Mouse (Mus musculus): ENCODE data around the gene Wnt9b. TPM values are rescaled to one million over a fixed set of nuclear protein-coding genes. Genes with fewer than 3 reads are reported as not detected.
"Not testable (repeated sequence)": the region's sequence is repeated elsewhere in the genome, so short reads cannot be mapped to it uniquely, and the experiment has no call there.

Wnt9b gene
- not detected for polyA plus RNA-seq (2017; shearing (Covaris generic))

DNA sequence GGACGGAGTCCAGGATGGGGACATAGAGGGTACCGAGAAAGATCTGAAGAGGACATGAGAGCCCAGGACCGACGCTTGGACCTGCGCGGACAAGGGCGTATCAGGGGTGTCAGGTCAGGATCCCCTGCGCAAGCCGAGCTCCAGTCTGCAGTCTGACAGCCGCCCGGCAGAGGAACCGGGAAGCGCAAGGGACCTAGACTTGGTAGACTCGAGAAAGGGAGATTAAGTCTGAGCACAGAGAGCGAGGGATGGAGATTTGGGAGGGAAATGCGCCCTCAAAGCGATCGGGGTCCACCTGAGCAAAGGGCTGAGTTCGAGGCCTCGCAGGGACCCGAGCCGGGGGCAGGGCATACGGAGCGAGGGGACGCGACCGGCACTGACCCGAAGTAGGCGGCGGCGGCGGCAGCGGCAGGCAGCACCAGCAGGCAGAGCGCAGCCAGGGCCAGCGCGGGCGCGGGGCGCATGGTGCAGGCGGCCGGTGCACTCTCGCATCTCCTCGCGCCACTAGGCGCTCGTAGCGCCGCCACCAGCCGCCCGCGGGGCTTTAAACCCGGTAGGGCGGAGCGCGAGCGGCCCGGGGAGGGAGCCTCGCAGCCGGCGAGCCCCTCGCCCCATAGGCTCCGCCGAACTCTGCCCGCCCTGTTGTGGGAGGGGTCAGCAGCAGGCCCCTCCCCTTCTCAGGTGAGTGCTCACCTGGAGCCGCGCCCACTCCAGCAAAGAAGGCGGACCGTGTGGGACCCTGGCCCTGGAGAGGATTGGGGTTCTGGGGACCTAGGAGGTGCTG, at the start of gene Wnt9b:
Wnt9b (minus strand) TSS at position 516 of the 784 bp plus-strand sequence.
- ATAC-seq: no peak

DNA sequence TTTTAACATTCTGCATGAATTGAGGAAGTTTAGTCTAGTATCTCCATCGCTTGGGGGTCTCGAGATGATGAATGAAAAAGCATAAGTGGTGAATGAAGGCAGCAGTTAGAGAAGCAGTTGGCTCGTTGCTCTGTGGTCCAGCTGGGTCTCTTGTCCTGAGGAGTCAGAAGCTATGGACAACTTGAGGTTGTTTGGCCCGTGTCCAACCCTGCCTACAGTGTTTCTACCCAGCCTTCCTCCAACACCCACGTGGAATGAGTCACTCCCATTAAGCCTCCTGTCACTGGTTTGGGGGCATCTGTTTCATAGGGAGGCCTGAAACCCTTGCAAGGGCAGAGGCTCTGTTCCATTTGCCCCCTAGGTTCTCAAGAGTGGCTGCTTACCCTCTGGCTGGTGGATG, 40.3 kb upstream of the Wnt9b start:
- no peak for ATAC-seq

DNA sequence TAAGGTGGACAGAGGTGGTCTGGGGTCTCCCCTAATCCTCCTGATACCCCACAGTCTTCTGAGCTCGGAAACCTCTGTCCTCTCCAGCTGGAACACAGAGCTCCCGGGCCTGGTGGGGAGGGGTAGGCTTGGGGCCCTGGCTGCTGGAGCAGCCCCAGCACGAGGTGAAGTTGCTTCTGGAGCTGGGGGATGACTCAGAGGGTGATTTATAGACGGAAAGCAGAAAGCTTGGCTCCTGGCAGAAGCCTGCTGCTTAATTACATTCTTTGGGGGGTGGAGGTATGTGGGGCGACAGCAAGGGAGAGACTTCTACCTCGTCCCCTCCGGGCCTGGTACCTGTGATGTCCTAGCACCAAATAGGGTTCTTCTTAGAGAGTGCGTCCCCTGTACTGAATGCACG, 30.5 kb upstream of the Wnt9b start:
- ATAC-seq: no peak

DNA sequence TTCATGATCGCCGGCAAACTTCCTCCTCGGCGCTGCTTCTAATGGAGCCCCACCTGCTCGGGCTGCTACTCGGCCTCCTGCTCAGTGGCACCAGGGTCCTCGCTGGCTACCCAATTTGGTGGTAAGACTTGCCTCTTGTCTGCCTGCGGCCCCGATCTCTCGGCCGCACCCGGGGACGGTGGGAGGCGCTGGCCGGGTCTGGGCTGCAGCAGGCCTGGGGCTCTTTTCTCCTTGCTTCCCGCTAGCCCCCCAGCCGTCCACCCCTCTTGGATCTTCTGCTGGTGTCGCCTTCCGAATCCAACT, 24.6 kb upstream of the Wnt9b start:
- ATAC-seq: no peak

GRCm38 (mm10) chr11:103773387-103774227, 24.0 kb upstream of the Wnt9b start, which contains the start of gene Wnt3:
Gene Wnt3 (plus strand): TSS chr11:103774150.
- ATAC-seq: peak; percentile 61

GRCm38 (mm10) chr11:103772505-103773386, 23.1 kb upstream of the Wnt9b start:
- no peak for ATAC-seq

- peak; percentile 52 for ATAC-seq
These were observed 21.7 kb upstream of the Wnt9b start for GRCm38 (mm10) chr11:103771160-103771817.

- no peak for ATAC-seq
These were observed 16.0 kb upstream of the Wnt9b start for GRCm38 (mm10) chr11:103765556-103766011.

- ATAC-seq: no peak
These were observed 15.0 kb upstream of the Wnt9b start for GRCm38 (mm10) chr11:103764601-103765000.

DNA sequence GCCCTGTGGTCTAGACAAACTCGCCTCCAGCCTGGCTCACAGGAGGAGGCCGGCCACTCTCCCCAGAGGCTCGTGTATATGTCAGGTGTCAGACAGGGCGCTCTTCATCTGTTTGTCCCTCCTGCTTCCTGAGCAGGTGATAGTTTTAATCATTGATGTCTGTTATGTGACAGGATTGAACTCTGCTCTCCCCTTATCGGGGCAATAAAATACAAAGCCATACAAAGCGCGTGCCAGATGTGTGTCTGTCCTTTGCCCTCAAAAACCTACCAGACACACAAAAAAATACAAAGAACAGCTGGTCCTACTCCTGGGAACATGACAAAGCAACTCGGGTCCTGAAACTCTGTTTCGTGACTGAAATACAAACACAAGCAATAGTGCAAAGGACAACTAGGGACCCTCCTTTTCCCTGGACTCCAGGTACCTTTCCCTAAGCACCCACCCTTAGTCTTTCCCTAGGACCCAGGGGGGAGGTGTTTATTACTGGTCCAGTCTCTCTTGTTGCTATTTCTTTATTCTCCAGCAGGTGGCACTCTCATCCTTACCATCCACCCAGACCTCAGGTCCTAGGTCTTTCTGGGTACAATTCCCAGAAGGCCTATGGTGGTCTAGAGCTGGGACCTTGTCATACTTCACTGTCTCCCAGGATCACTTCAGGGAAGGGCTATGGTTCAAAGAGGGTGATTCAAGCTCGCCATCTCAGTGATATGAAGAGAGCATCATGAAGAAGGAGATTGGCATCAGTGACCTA, 14.0 kb upstream of the Wnt9b start:
- ATAC-seq: no peak

DNA sequence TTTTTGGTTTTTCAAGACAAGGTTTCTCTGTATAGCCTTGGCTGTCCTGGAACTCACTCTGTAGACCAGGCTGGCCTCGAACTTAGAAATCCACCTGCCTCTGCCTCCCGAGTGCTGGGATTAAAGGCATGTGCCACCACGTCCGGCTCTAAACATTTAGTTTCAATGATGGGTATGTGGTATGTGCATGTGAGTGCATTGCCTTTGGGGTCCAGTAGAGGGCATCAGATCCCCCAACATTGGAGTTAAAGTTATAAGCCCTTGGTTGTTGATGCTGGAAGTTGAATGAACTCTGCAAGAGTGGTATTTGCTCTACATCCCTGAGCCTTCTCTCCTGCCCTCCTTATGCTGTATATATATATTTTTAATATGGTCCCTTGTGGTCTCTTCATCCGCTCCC, 11.3 kb upstream of the Wnt9b start:
- ATAC-seq: not testable (repeated sequence)

DNA sequence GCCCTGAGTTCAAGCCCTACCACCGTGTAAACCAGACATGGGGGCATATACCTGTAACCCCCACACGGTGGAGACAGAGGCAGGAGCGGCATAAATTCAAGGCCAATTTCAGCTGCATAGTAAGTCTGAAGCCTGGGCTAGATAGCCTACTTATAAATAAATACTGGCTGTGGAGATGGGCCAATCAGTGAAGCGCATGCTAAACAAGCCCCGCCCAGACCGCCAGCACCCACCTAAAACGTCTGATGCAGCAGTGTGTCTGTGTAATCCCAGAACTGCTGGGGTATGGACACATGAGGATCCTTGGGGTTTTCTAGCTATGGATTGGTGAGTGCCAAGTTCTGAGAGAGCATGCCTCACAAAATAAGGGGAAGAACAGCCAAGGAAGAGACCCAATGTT, 10.5 kb upstream of the Wnt9b start:
- ATAC-seq: no peak

DNA sequence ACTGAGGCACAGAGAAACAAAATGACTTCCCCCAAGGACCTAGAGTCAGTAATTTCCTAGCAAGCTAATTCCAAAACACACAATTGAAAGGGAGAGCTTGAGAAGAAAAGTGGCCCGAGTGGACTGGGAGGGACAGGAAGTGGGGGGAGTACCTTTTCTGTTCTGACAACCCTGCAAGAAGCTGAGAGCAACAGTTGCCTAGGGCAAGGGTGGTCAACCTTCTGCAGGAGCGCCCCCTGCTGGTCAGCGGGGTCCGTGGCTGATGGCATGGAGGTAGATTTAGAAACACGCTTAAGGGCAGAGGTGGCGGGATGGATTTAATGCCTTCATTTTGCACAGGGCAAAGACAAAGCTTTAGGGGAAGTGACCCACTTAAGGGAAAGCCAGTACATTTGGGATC, 9.1 kb upstream of the Wnt9b start:
- ATAC-seq: no peak

DNA sequence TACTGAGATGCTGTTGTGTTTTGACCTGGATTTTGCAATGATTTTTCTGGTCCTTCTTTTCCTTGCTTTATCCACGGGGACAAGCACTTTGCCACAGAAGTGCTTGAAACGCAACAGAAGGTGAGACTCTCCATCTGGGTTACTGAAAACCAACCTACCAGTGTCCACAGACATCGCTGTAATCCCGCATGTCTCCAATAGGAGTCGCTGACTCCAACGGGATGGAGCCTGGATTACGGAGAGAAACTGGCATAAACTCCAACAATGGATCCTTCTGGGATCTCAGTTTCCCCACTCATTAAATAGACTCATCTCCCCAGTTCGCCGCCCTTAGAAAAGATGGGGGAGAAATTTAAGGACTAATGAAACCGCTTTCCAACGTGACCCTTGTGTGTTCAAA, 8.4 kb upstream of the Wnt9b start:
- ATAC-seq: no peak

GRCm38 (mm10) chr11:103750612-103751011, 991 bp upstream of the Wnt9b start:
- ATAC-seq: no peak

DNA sequence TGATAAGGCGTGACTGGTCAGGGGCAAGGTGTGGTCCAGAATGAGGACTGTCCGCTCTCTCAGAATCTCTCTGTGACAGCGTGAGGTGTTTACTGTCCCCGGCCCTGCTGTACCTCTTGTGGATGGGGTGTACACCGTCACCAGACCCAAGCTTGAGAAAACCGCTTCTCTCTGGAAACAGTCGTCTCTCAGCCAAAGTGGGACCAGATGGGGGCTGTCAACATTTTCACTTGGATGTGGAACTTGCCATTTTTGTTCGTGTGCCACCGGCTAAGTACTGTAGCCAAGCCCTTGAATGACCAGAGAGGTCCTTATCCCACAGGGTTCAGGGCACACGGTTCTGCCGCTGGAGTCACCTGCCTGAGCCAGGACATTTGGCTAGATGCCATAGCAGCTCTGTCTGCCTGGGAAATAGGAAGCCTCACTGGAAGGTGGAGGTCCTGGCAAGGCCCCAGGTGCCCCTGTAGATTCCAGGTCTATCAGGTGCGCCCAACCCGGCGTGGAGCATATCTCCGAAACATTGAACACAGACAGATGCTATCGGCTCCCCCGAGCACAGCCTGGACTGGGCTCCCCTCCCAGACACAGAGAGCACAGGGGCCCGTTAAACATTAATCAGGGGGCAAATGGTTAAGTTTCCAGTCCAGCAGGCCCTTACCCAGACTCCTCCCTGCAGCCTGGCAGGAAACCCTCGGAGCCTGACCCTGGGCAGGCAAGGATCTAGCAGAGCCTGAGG, 14.4 kb downstream of the Wnt9b start:
- ATAC-seq: no peak

DNA sequence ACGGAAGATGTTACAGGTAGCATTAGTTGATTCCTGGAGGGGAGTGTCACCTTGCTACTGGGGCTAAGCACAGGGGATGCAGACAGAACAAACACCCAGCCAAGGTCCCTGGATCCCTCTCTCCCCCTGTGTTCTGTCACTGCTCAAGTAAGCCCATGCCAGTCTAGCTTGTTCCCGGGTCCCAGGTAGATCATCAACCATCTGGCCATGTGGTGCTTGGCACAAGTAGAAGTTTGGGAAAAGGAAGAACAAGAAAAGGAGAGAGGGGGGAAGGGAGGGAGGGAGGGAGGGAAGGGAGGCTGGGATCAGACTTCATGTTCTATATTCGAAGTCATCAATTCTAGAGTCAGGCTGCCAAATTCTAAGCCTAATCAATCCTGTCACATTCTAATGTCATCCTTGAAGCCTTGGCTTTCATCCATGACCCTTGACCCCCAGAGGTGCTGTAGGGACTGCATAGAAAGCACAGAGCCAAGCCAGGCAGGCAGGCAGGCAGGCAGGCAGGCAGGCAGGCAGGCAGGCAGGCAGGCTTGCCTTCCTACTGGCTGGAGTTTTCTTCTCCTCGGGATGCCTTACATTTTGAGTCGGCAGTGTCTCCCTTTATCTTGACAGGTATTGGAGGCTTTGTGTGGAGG, 15.1 kb downstream of the Wnt9b start:
- ATAC-seq: no peak

GRCm38 (mm10) chr11:103733961-103734360, 15.7 kb downstream of the Wnt9b start:
- ATAC-seq: no peak

DNA sequence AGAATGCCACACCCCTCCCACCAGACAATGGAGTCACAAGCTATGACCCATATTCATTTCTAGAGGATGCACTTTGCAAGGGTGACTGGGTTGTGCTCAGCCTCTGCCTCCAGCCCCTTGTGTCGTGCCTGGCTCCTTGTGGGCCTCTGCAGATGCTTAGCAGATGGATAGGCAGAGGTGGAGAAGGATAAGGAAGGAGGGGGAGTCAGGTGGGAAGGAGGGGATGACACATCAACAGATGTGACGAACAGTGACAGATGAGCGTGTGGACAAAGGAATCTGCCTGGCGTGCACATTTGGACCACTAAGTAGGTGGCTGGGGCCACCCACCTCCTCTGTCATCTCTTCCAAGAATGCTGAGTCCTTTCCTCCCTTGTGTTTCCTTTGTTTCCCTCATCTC, 16.6 kb downstream of the Wnt9b start:
- ATAC-seq: no peak

DNA sequence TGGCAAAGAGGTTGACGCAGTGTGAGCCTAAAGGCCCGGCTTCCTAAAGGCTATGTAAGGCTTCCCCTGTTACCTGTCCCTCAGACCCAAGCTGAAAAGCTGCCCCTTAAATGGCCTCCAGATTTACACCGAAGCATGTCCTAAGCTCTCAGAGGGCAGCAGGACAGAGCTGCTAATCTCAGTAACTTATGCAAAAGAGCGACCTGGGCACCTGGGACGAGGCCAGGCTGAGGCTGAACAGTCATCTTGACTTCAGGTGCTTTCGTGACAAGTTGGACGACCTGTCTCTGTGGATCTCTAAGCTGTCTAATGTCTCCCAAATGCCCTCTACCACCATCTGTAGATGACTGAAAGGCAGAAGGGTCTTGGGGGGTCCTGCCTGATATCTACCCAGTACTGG, 17.3 kb downstream of the Wnt9b start:
- ATAC-seq: no peak
